Mouse (Mus musculus): Measurements from ENCODE around the gene Ccdc103.

DNA sequence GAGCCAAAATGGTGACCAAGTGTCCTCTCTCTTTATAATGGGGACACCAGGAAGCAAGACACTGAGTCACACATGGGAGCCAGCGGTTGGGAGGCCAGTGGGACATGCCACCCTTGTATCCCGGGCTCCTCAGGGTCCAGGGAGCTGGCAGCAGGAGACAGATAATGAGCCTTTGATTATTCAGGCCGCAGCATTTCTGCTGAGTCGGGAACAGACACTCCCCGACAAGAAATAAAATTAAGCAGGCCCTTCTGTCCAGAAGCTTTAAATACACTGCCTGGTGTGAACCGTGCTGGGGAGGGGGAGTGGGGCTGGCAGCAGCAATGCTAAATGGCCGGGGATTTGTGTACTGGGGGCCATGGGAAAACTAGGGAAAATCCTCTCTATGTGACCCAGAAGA, 30.4 kb downstream of the Ccdc103 start:
- TF ChIP-seq GATA1 (IDR thresholded peaks at IDR 0.05; ENCODE audit: low read length) (no peak), TAL1 (IDR thresholded peaks at IDR 0.05; ENCODE audit: low read length) (no peak)
